9 mouse cellular contexts compared by ENCODE assay signal in genomic region chr15:86243708-86244107, GRCm38 (mm10). TPM values are rescaled to one million over a fixed set of nuclear protein-coding genes. Genes with fewer than 3 reads are reported as not detected.
DNase-seq lines count a peak whose midpoint lies in the region; ATAC-seq and TF ChIP-seq lines count a peak whose summit lies in the region.
"Had no signal": no experiment of that assay in that cellular context is flagged by ENCODE, and none has a peak within 500 bp of the region (broad histone marks: within the 10 kb centered on the region; RNA-seq: fewer than 3 reads in every experiment).

No protein-coding gene starts in this region.

- TF ChIP-seq EP300 in stomach, postnatal 0 days (optimal IDR thresholded peaks at IDR 0.05) = no peak

- H3K4me2 ChIP-seq in heart, embryonic 11.5 days = no peak overlapping the region
- H3K4me2 ChIP-seq in embryonic facial prominence, embryonic 14.5 days (ENCODE audit: low read depth, low read length) = no peak overlapping the region
- no peak overlapping the region for H3K4me2 ChIP-seq in stomach, postnatal 0 days (replicated peaks; ENCODE audit: low read depth)
- H3K4me2 ChIP-seq: embryonic facial prominence, embryonic 13.5 days had no signal

- no peaks in the 10 kb centered on the region for H3K9me3 ChIP-seq in heart, embryonic 11.5 days (replicated peaks; ENCODE audit: control insufficient read depth, low read length)
- H3K9me3 ChIP-seq in embryonic facial prominence, embryonic 14.5 days (ENCODE audit: control insufficient read depth, low read length) = no peaks in the 10 kb centered on the region
- no peaks in the 10 kb centered on the region for H3K9me3 ChIP-seq in stomach, postnatal 0 days (ENCODE audit: control insufficient read depth, low read length)
- H3K9me3 ChIP-seq: embryonic facial prominence, embryonic 13.5 days had no signal

- H3K4me3 ChIP-seq in heart, embryonic 11.5 days (ENCODE audit: low read depth, low read length) = no peak overlapping the region
- no peak overlapping the region for H3K4me3 ChIP-seq in embryonic facial prominence, embryonic 14.5 days (ENCODE audit: low read depth, low read length)
- H3K4me3 ChIP-seq in stomach, postnatal 0 days (ENCODE audit: low read depth, low read length) = no peak overlapping the region
- H3K4me3 ChIP-seq: embryonic facial prominence, embryonic 13.5 days had no signal

- H3K36me3 ChIP-seq in heart, embryonic 11.5 days (ENCODE audit: control insufficient read depth, insufficient read depth, low read length) = no peaks in the 10 kb centered on the region
- H3K36me3 ChIP-seq in embryonic facial prominence, embryonic 14.5 days (ENCODE audit: control insufficient read depth, insufficient read depth, low read length) = peaks cover 3% of the 10 kb centered on the region; the same call in 1 of the 2 replicates
- H3K36me3 ChIP-seq in stomach, postnatal 0 days (ENCODE audit: control insufficient read depth, insufficient read depth, low read length) = peaks cover 4% of the 10 kb centered on the region; the same call in 1 of the 2 replicates

- ATAC-seq in heart, embryonic 11.5 days (replicated peaks; ENCODE audit: insufficient number of reproducible peaks, low FRiP score, low TSS enrichment) = no peak
- ATAC-seq in embryonic facial prominence, embryonic 14.5 days (ENCODE audit: low read depth) = no peak
- ATAC-seq in stomach, postnatal 0 days (ENCODE audit: low FRiP score, low TSS enrichment) = no peak

- H3K27ac ChIP-seq in heart, embryonic 11.5 days (ENCODE audit: low read depth, low read length) = no peak overlapping the region
- H3K27ac ChIP-seq in embryonic facial prominence, embryonic 14.5 days (replicated peaks; ENCODE audit: low read depth, low read length) = no peak overlapping the region
- H3K27ac ChIP-seq in stomach, postnatal 0 days (replicated peaks) = no peak overlapping the region
- H3K27ac ChIP-seq: embryonic facial prominence, embryonic 13.5 days had no signal

- WGBS in heart, embryonic 11.5 days (ENCODE audit: insufficient replicate concordance) = 39% methylated on average over 8 of the region's 8 CpGs
- 45% methylated on average over 8 of the region's 8 CpGs for WGBS in embryonic facial prominence, embryonic 14.5 days
- 45% methylated on average over 8 of the region's 8 CpGs for WGBS in stomach, postnatal 0 days

- H3K4me1 ChIP-seq in heart, embryonic 11.5 days (ENCODE audit: control insufficient read depth, insufficient read depth, low read length) = no peaks in the 10 kb centered on the region
- H3K4me1 ChIP-seq in embryonic facial prominence, embryonic 14.5 days (ENCODE audit: control insufficient read depth, insufficient read depth, low read length) = no peaks in the 10 kb centered on the region
- H3K4me1 ChIP-seq in stomach, postnatal 0 days (replicated peaks; ENCODE audit: control insufficient read depth, insufficient read depth) = no peaks in the 10 kb centered on the region
- H3K4me1 ChIP-seq: embryonic facial prominence, embryonic 13.5 days had no signal

- H3K27me3 ChIP-seq in heart, embryonic 11.5 days (ENCODE audit: control insufficient read depth, insufficient read depth, low read length) = peaks cover 2% of the 10 kb centered on the region; the same call in 1 of the 2 replicates
- H3K27me3 ChIP-seq in embryonic facial prominence, embryonic 14.5 days (replicated peaks; ENCODE audit: control insufficient read depth, insufficient read depth, low read length) = no peaks in the 10 kb centered on the region
- no peaks in the 10 kb centered on the region for H3K27me3 ChIP-seq in stomach, postnatal 0 days (ENCODE audit: control insufficient read depth, insufficient read depth, low read length)
- H3K27me3 ChIP-seq: embryonic facial prominence, embryonic 13.5 days had no signal

- no peak overlapping the region for H3K9ac ChIP-seq in heart, embryonic 11.5 days (ENCODE audit: low read depth, low read length)
- H3K9ac ChIP-seq in embryonic facial prominence, embryonic 14.5 days (ENCODE audit: low read depth, low read length) = no peak overlapping the region
- H3K9ac ChIP-seq in stomach, postnatal 0 days (ENCODE audit: low read length) = no peak overlapping the region
- H3K9ac ChIP-seq: embryonic facial prominence, embryonic 13.5 days had no signal

- peak; percentile 82 for TF ChIP-seq CTCF in stomach, postnatal 0 days (IDR thresholded peaks at IDR 0.05; ENCODE audit: low read depth)

- peak; percentile 57 for DNase-seq in heart, adult 8-10 months (ENCODE audit: low spot score)
- peak; percentile 62 for DNase-seq in CD4-positive helper T cell, adult 2 months (ENCODE audit: low read depth, low spot score)
- DNase-seq in adrenal gland, postnatal 36 days = peak; percentile 62 to 72
- DNase-seq in embryonic facial prominence, embryonic 14.5 days (ENCODE audit: low spot score) = peak; percentile 73
- DNase-seq in kidney, postnatal 4 days = peak; percentile 80 to 84
- DNase-seq in lung, postnatal 25 days (ENCODE audit: low spot score) = peak; percentile 61
- peak; percentile 58 for DNase-seq in stomach, postnatal 0 days (ENCODE audit: low spot score)

RNA-seq across cellular contexts. Expression of gene Tbc1d22a, which starts 29.4 kb away (rescaled TPM):
- 10 to 100 TPM; 24.9 to 30.8 (median 27.7) TPM for total RNA-seq in heart, adult 8-10 months (2022)
- 6.0 and 7.3 TPM in 2 replicates for polyA plus RNA-seq in heart, embryonic 11.5 days (2014; fragmentation: Nextera tagmentation; extraction: Ambion mirVana)
- 10 to 100 TPM; 28.9 to 35.6 TPM for total RNA-seq in adrenal gland, postnatal 36 days (2021)
- polyA plus RNA-seq in embryonic facial prominence, embryonic 14.5 days (2014; fragmentation: Nextera tagmentation; extraction: Ambion mirVana) = 8.1 and 11.1 TPM in 2 replicates
- 8.7 TPM in 2 replicates for polyA plus RNA-seq in stomach, postnatal 0 days (2015; fragmentation: Nextera tagmentation; extraction: Ambion mirVana)

RNA-seq across cellular contexts. Expression of gene Cerk, which starts 57.8 kb away (rescaled TPM):
- total RNA-seq in heart, adult 8-10 months (2022) = 10 to 100 TPM; 25.5 to 32.9 (median 29.4) TPM
- polyA plus RNA-seq in heart, embryonic 11.5 days (2014; fragmentation: Nextera tagmentation; extraction: Ambion mirVana) = 10.1 and 10.6 TPM in 2 replicates
- total RNA-seq in adrenal gland, postnatal 36 days (2021) = 10 to 100 TPM; 27.1 to 74.2 TPM
- 16.0 and 16.1 TPM in 2 replicates for polyA plus RNA-seq in embryonic facial prominence, embryonic 14.5 days (2014; fragmentation: Nextera tagmentation; extraction: Ambion mirVana)
- polyA plus RNA-seq in stomach, postnatal 0 days (2015; fragmentation: Nextera tagmentation; extraction: Ambion mirVana) = 4.6 and 5.2 TPM in 2 replicates
